Mouse (Mus musculus) forebrain, embryonic 12.5 days (tissue): ENCODE measurements around the gene Acot3. TPM values are rescaled to one million over a fixed set of nuclear protein-coding genes. Genes with fewer than 3 reads are reported as not detected.
"Not testable (repeated sequence)": the region's sequence is repeated elsewhere in the genome, so short reads cannot be mapped to it uniquely, and the experiment has no call there.

Experiments
- ATAC-seq: fragments of 200-750 bp; cut with Nextera tagmentation; 2 replicates; pipeline ENCODE4 v1.8.0; 2017; ENCODE audit warnings: moderate TSS enrichment; ENCODE audit not compliant: low FRiP score
- H3K27ac ChIP-seq: fragments of 300-500 bp; sonication (generic); 2 replicates; pipeline ENCODE4 v1.5.1; 2016; ENCODE audit warnings: mild to moderate bottlenecking
- H3K27me3 ChIP-seq: fragments of 300-500 bp; sonication (generic); 2 replicates; pipeline ENCODE4 v1.6.1; 2016; ENCODE audit warnings: mild to moderate bottlenecking
- H3K36me3 ChIP-seq: fragments of 300-500 bp; sonication (generic); replicated peaks from 2 replicates; pipeline ENCODE4 v1.6.1; 2016; ENCODE audit warnings: mild to moderate bottlenecking
- H3K4me1 ChIP-seq: fragments of 300-500 bp; sonication (generic); 2 replicates; pipeline ENCODE4 v1.6.1; 2016
- H3K4me2 ChIP-seq: fragments of 300-500 bp; sonication (generic); 2 replicates; pipeline ENCODE4 v1.6.1; 2016; ENCODE audit warnings: mild to moderate bottlenecking, moderate library complexity
- H3K4me3 ChIP-seq: fragments of 300-500 bp; sonication (generic); replicated peaks from 2 replicates; pipeline ENCODE4 v1.5.1; 2016; ENCODE audit warnings: mild to moderate bottlenecking
- H3K9ac ChIP-seq: fragments of 300-500 bp; sonication (generic); 2 replicates; pipeline ENCODE4 v1.6.1; 2016; ENCODE audit warnings: mild to moderate bottlenecking
- H3K9me3 ChIP-seq: fragments of 300-500 bp; sonication (generic); 2 replicates; pipeline ENCODE4 v1.6.1; 2016
- WGBS: fragments of 180-500 bp; shearing (Covaris S2); methylation state at CpG from one replicate; pipeline ENCODE4 v1.1.7; 2016; 5-methylcytosine and 5-hydroxymethylcytosine counted together
- polyA plus RNA-seq: library from polyadenylated mRNA; unstranded; fragments of >200 nt; fragmentation: Nextera tagmentation; extraction: Ambion mirVana; gene quantifications from 2 replicates; pipeline ENCODE4 v1.2.1, GENCODE M21; 2016

Gene Acot3
- 0.32 and 0.33 TPM in 2 replicates for polyA plus RNA-seq

- peaks cover 8% of the 10 kb centered on the region; the same call in 1 of the 2 replicates for H3K9me3 ChIP-seq
- H3K4me3 ChIP-seq: peak within 1 kb of the TSS; percentile 50; the same call in 1 of the 2 replicates
- no peak within 1 kb of the TSS for H3K27ac ChIP-seq
- H3K4me1 ChIP-seq: peaks cover 6% of the 10 kb centered on the region; the same call in 1 of the 2 replicates
- H3K9ac ChIP-seq: no peak within 1 kb of the TSS
- peaks cover 33% of the 10 kb centered on the region for H3K27me3 ChIP-seq
- 90% methylated on average over 5 of the region's 5 CpGs for WGBS
- ATAC-seq: no peak
- no peaks in the 10 kb centered on the region for H3K36me3 ChIP-seq
- H3K4me2 ChIP-seq: peak within 1 kb of the TSS; percentile 71; the same call in 1 of the 2 replicates
Measured at GRCm38 (mm10) chr12:84051937-84052474, at the start of gene Acot3. Acot3 (plus strand) TSS chr12:84052144.

DNA sequence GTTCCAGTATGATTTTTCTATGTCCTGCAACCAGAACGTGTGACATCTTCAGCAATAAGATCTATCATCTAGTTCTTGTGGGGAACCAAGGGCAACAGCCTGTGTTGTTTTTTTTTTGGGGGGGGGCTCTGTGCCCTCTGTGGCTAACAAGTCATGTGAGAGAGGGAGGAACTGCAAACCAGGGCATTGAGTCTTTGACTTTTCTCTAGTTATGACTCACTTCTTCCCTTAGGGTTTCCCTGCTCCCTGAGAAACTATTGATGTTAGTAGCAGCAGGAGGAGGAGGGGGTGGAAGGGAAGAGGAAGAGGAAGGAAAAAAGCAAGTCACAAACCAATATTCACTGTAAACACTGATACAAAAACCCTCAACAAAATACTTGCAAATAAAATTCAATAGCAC is 48.1 kb upstream of the Acot3 start:
- 86% methylated on average over 1 of the region's 1 CpGs for WGBS

GRCm38 (mm10) chr12:84008251-84008650 is 43.7 kb upstream of the Acot3 start:
- no peaks in the 10 kb centered on the region for H3K9me3 ChIP-seq
- no peaks in the 10 kb centered on the region for H3K27me3 ChIP-seq
- no peak for ATAC-seq
- no peaks in the 10 kb centered on the region for H3K36me3 ChIP-seq
- no peak overlapping the region for H3K9ac ChIP-seq
- H3K4me2 ChIP-seq: no peak overlapping the region
- no peak overlapping the region for H3K4me3 ChIP-seq
- peaks cover 44% of the 10 kb centered on the region for H3K4me1 ChIP-seq
- WGBS: 87% methylated on average over 11 of the region's 12 CpGs
- peak overlapping the region; percentile 65 for H3K27ac ChIP-seq

More for the DNA sequence above, 48.1 kb upstream of the Acot3 start:
- no peaks in the 10 kb centered on the region for H3K36me3 ChIP-seq
- H3K27ac ChIP-seq: no peak overlapping the region
- no peak for ATAC-seq
- H3K27me3 ChIP-seq: no peaks in the 10 kb centered on the region
- no peak overlapping the region for H3K9ac ChIP-seq
- peaks cover 7% of the 10 kb centered on the region; the same call in 1 of the 2 replicates for H3K9me3 ChIP-seq
- no peak overlapping the region for H3K4me2 ChIP-seq
- no peak overlapping the region for H3K4me3 ChIP-seq
- peaks cover 7% of the 10 kb centered on the region for H3K4me1 ChIP-seq

- WGBS: 47% methylated on average over 8 of the region's 8 CpGs
Measured at GRCm38 (mm10) chr12:84008729-84009128, 43.2 kb upstream of the Acot3 start.

GRCm38 (mm10) chr12:84009171-84009965 is 42.6 kb upstream of the Acot3 start, which contains the start of gene Acot1:
Acot1 (plus strand) TSS chr12:84009490.
- not testable (repeated sequence) for H3K9me3 ChIP-seq, H3K36me3 ChIP-seq, H3K27me3 ChIP-seq
- peak within 1 kb of the TSS; percentile 57 for H3K9ac ChIP-seq
- peaks cover 47% of the 10 kb centered on the region for H3K4me1 ChIP-seq
- peak within 1 kb of the TSS; percentile 57 for H3K4me2 ChIP-seq
- ATAC-seq: peak; percentile 94
- H3K27ac ChIP-seq: peak within 1 kb of the TSS; percentile 65
- peak within 1 kb of the TSS; percentile 48 for H3K4me3 ChIP-seq
- under 1% methylated on average over 61 of the region's 70 CpGs for WGBS

More at GRCm38 (mm10) chr12:84008729-84009128, 43.2 kb upstream of the Acot3 start:
- no peak; the same call in 1 of the 2 replicates for ATAC-seq
- H3K9me3 ChIP-seq: no peaks in the 10 kb centered on the region
- H3K36me3 ChIP-seq: no peaks in the 10 kb centered on the region
- peak overlapping the region; percentile 57 for H3K4me2 ChIP-seq
- peak overlapping the region; percentile 48; the same call in 1 of the 2 replicates for H3K4me3 ChIP-seq
- H3K27me3 ChIP-seq: no peaks in the 10 kb centered on the region
- 0 out of 2 replicates have a peak overlapping the region, but pooled peaks have one; percentile 57 for H3K9ac ChIP-seq
- peak overlapping the region; percentile 65 for H3K27ac ChIP-seq
- peaks cover 47% of the 10 kb centered on the region for H3K4me1 ChIP-seq

DNA sequence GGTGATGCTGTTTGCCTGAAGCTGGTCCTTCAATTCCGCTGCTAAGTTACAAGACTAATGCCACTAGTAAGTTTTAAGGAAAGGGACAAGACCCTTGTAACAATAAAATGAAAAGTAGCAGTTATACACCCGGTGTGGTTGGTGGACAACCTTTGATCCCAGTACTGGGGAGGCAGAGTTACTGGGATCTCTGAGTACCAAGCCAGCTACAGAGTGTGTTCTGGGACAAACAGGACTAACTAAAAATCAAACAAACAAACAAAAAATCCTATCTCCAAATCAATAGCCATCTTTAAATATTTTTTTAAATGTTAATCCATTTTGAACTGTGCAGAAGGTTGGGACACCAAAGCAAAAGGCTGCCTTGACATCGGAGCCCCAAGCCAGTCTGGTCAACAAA is 41.7 kb upstream of the Acot3 start:
- H3K4me2 ChIP-seq: peak overlapping the region; percentile 57
- peak overlapping the region; percentile 48 for H3K4me3 ChIP-seq
- H3K27ac ChIP-seq: no peak overlapping the region
- H3K4me1 ChIP-seq: peaks cover 47% of the 10 kb centered on the region
- WGBS: 75% methylated on average over 3 of the region's 3 CpGs
- no peak overlapping the region for H3K9ac ChIP-seq
- no peaks in the 10 kb centered on the region for H3K27me3 ChIP-seq
- peaks cover 5% of the 10 kb centered on the region; the same call in 1 of the 2 replicates for H3K36me3 ChIP-seq
- ATAC-seq: no peak
- H3K9me3 ChIP-seq: no peaks in the 10 kb centered on the region

- Histone ChIP-seq H3K36me3 (peaks cover 10% of the 10 kb centered on the region), H3K4me3 (peak overlapping the region; percentile 20), H3K4me1 (peaks cover 47% of the 10 kb centered on the region), H3K9ac (peak overlapping the region; percentile 13), H3K9me3 (no peaks in the 10 kb centered on the region), H3K27ac (peak overlapping the region; percentile 54), H3K27me3 (no peaks in the 10 kb centered on the region), H3K4me2 (peak overlapping the region; percentile 57)
- peak; percentile 67; the same call in 1 of the 2 replicates for ATAC-seq
- 28% methylated on average over 12 of the region's 12 CpGs for WGBS
Measured at GRCm38 (mm10) chr12:84011251-84012040, 40.5 kb upstream of the Acot3 start.

GRCm38 (mm10) chr12:84013130-84013529 is 38.8 kb upstream of the Acot3 start:
- Histone ChIP-seq H3K9ac (no peak overlapping the region), H3K4me1 (peaks cover 47% of the 10 kb centered on the region), H3K4me3 (no peak overlapping the region), H3K4me2 (no peak overlapping the region), H3K9me3 (no peaks in the 10 kb centered on the region), H3K27me3 (no peaks in the 10 kb centered on the region), H3K36me3 (peaks cover 14% of the 10 kb centered on the region), H3K27ac (no peak overlapping the region)
- no peak for ATAC-seq
- WGBS: 73% methylated on average over 6 of the region's 6 CpGs

DNA sequence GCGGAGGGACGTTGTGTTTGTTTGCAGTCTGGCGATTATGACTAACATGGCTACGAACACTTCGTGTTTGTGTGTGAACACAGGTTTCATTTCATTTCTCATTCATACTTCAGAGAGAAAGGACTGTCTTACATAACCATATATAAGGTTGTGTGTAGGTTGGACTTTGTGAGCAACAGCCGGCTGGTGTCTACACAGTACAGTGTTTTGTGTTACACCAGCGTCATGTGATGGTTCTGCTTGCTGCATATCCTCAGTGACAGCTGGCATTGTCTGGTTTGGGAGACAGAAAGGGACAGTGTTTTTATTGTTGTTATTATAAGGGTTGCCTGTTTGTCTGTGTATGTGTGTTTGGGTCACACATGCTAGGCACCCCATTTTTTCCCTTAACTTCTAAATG is 38.2 kb upstream of the Acot3 start:
- WGBS: 93% methylated on average over 7 of the region's 7 CpGs

DNA sequence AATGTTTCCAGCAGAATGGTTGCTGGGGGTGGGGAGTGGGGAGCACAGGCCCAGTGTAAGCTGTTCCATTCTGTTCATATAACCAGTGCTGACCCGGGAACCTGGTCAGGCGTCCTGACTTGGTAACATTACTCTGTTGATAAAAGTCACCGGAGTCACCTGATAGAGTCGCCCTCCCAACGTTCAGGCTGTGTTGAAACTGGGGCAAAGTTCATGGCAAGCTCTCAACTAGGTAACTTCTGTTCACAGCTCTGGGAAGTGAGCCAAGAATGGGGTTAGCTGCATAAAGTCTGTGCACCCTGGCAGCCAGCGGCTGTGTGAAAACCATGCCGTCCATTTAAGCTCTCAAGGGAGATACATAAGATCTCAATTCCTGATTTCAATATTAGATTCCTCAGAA is 31.4 kb upstream of the Acot3 start:
- not testable (repeated sequence) for H3K9ac ChIP-seq, H3K27ac ChIP-seq, H3K36me3 ChIP-seq, H3K27me3 ChIP-seq, H3K4me3 ChIP-seq, H3K9me3 ChIP-seq, ATAC-seq, H3K4me2 ChIP-seq, H3K4me1 ChIP-seq
- 80% methylated on average over 7 of the region's 7 CpGs for WGBS

More for the DNA sequence above, 38.2 kb upstream of the Acot3 start:
- Histone ChIP-seq H3K4me2 (no peak overlapping the region), H3K9ac (no peak overlapping the region), H3K36me3 (peaks cover 14% of the 10 kb centered on the region), H3K9me3 (no peaks in the 10 kb centered on the region), H3K4me1 (peaks cover 42% of the 10 kb centered on the region), H3K4me3 (no peak overlapping the region), H3K27ac (no peak overlapping the region), H3K27me3 (no peaks in the 10 kb centered on the region)
- no peak for ATAC-seq

DNA sequence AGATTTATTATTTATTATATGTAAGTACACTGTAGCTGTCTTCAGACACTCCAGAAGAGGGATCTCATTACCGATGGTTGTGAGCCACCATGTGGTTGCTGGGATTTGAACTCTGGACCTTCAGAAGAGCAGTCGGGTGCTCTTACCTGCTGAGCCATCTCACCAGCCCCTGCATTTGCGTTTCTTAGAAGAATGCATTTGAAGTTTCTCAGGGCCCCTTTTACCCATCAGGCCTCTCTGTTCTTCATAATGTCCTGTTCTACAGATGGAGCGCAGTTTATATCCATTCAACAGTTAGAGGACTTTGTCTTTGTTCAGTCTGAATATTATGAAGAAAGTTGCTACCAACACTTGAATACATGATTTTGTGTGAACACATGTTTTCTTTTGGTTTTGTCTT is 29.7 kb upstream of the Acot3 start:
- not testable (repeated sequence) for H3K9ac ChIP-seq, H3K27ac ChIP-seq, ATAC-seq, H3K36me3 ChIP-seq, H3K4me2 ChIP-seq, H3K4me3 ChIP-seq, H3K27me3 ChIP-seq, H3K4me1 ChIP-seq, H3K9me3 ChIP-seq
- 97% methylated on average over 4 of the region's 4 CpGs for whole genome bisulfite sequencing
